Mouse (Mus musculus): ENCODE data around the gene Cry2. TPM values are rescaled to one million over a fixed set of nuclear protein-coding genes. Genes with fewer than 3 reads are reported as not detected.

Cry2 gene
- polyA plus RNA-seq, 1 experiment from 2014 or later: 21.0 TPM

DNA sequence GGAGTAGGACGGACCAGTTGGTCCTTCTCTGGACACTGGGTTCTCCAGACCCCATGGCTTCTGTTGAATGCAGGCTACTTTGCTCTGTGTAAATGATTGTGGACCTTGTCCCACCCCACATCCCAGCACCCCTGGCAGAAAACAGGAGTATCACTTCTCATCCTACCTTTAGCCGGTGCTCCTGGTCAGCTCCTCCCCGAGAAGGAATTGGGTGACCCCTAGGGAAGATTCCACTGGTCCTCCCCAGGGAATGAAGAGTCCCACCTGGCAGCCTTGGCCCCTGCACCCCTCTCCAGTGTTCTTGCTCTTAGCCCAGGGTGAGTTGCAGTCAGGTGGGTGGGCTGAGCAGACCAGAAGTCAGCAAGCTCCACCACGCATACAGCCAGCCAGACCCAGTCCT is 69.8 kb downstream of the Cry2 start:
- Histone ChIP-seq H3K27ac (no peak overlapping the region), H3K9me3 (no peaks in the 10 kb centered on the region), H3K36me3 (peaks cover 49% of the 10 kb centered on the region), H3K4me1 (peaks cover 20% of the 10 kb centered on the region), H3K4me3 (no peak overlapping the region), H3K27me3 (ENCODE audit: insufficient read depth, poor library complexity, severe bottlenecking) (peaks cover 34% of the 10 kb centered on the region)
- 86% methylated on average over 4 of the region's 4 CpGs for WGBS
- peak; percentile 63 for DNase-seq (ENCODE audit: low spot score)

DNA sequence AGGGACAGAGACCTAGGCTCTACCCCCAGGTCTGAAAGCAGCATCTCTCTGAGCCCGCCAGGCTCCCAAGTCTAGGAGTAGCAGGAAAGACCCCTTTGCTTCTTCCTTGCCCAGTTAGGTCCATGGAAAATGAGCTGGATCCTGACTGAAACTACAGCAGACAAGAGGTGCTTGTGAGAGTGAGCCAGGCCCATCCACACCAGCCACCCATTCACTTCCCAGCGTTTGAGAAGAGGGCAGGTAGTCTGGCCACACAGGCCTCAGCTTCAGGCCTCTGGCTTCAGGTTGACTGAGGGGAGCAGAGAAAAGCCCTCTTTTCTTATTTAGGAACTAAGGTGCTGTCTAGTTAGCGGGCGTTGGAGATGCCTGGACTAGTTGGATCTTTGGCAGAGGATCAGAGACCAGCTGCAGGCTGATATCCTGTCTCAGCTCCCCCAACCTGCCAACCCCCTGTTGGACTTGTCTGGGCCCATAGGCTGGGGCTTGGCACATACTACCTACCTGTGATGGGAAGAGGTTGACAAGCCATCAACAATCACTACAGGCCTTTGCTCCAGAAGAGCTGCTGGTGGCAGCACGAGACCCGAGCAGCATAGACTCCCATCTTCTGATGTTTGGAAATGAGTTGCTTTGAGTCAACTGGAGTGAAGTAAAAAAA is 71.1 kb downstream of the Cry2 start:
- peak; percentile 72 for DNase-seq (ENCODE audit: low spot score)
- WGBS: 90% methylated on average over 6 of the region's 6 CpGs
- Histone ChIP-seq H3K4me3 (no peak overlapping the region), H3K36me3 (peaks cover 63% of the 10 kb centered on the region), H3K9me3 (no peaks in the 10 kb centered on the region), H3K4me1 (peaks cover 19% of the 10 kb centered on the region), H3K27me3 (ENCODE audit: insufficient read depth, poor library complexity, severe bottlenecking) (peaks cover 20% of the 10 kb centered on the region), H3K27ac (no peak overlapping the region)

DNA sequence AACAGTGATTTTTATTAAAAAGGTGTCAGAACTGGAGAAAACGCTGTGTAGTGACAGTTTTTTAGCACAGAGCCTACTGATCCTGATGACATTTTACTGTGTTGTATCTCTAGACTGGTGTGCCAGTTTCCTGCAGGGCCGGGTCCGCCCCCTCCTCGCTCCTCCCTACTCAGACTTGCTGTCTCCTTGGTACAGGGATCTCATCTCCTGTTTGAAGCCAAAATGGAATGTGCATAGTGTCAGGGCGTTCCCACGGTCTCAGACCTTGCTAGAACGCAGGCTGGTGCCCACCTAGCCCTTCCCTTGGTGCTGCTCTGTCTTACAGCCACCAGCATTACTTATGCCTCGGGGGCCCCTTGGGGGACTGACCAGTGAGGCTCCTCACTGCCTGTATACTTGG is 72.0 kb downstream of the Cry2 start:
- peak; percentile 66 for DNase-seq (ENCODE audit: low spot score)
- Histone ChIP-seq H3K27ac (no peak overlapping the region), H3K4me1 (peaks cover 11% of the 10 kb centered on the region), H3K36me3 (peaks cover 72% of the 10 kb centered on the region), H3K4me3 (no peak overlapping the region), H3K27me3 (ENCODE audit: insufficient read depth, poor library complexity, severe bottlenecking) (peaks cover 12% of the 10 kb centered on the region), H3K9me3 (no peaks in the 10 kb centered on the region)
- 78% methylated on average over 8 of the region's 8 CpGs for WGBS

DNA sequence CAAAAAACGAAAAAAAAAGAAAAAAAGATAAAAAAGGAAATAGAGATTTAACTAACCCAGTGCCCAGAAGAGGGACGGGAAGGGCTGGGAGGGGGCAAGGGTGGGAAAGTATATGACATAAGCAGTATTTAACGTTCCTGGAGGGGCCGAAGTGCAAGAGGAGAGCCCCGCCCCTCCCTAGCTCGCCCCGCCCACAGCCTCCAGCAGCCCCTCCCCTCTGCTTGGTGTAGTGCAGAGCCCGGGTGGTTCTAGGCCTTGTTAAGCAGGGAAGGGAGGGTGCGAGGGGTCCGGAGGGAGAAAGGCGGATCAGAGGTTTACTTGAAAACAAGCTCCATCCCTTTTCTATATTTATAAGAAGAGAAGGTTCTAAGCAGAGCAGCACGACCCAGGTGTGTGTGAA is 73.0 kb downstream of the Cry2 start:
- 24% methylated on average over 12 of the region's 12 CpGs for WGBS
- Histone ChIP-seq H3K27me3 (ENCODE audit: insufficient read depth, poor library complexity, severe bottlenecking) (peaks cover 5% of the 10 kb centered on the region; the same call in 1 of the 2 replicates), H3K4me1 (peaks cover 11% of the 10 kb centered on the region), H3K4me3 (no peak overlapping the region), H3K27ac (no peak overlapping the region), H3K9me3 (no peaks in the 10 kb centered on the region), H3K36me3 (peaks cover 76% of the 10 kb centered on the region)
- DNase-seq (ENCODE audit: low spot score): peak; percentile 78

DNA sequence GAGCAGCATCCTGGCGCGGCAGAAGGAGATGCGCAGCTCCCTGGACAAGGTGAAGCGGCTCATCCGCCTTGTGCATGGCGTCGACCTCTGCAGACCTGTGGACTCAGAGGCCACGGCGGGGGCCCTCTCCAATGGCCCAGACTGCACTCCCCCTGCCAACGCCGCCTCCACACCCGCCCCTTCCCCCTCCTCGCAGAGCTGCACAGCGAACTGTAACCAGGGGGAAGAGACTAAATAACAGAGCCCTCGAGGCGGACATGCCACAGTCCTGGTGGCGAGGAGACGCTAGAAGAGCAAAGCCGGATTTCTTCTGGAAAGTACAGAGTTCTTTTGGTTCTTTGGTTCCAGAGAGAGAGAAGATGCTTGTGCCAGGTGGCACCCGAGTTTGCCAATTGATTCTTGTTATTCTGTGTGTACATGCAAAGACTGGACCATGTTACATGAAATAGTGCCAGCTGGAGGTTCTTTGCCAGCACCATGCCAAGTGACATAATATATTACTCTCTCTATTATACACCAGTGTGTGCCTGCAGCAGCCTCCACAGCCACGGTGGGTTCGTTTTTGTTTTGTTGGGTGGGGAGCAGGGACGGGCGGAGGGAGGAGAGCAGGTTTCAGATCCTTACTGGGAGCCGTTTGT is 73.5 kb downstream of the Cry2 start:
- H3K27me3 ChIP-seq (ENCODE audit: insufficient read depth, poor library complexity, severe bottlenecking): peaks cover 2% of the 10 kb centered on the region; the same call in 1 of the 2 replicates
- WGBS: 76% methylated on average over 25 of the region's 25 CpGs
- peaks cover 11% of the 10 kb centered on the region for H3K4me1 ChIP-seq
- no peak overlapping the region for H3K27ac ChIP-seq
- no peak overlapping the region for H3K4me3 ChIP-seq
- DNase-seq (ENCODE audit: low spot score): peak; percentile 58
- peaks cover 80% of the 10 kb centered on the region for H3K36me3 ChIP-seq
- no peaks in the 10 kb centered on the region for H3K9me3 ChIP-seq

GRCm38 (mm10) chr2:92359301-92359700 is 74.5 kb downstream of the Cry2 start:
- Histone ChIP-seq H3K4me3 (no peak overlapping the region), H3K27me3 (ENCODE audit: insufficient read depth, poor library complexity, severe bottlenecking) (no peaks in the 10 kb centered on the region), H3K27ac (no peak overlapping the region), H3K4me1 (peaks cover 12% of the 10 kb centered on the region), H3K36me3 (peaks cover 81% of the 10 kb centered on the region), H3K9me3 (no peaks in the 10 kb centered on the region)
- DNase-seq (ENCODE audit: low spot score): no peak
- 79% methylated on average over 2 of the region's 2 CpGs for WGBS

DNA sequence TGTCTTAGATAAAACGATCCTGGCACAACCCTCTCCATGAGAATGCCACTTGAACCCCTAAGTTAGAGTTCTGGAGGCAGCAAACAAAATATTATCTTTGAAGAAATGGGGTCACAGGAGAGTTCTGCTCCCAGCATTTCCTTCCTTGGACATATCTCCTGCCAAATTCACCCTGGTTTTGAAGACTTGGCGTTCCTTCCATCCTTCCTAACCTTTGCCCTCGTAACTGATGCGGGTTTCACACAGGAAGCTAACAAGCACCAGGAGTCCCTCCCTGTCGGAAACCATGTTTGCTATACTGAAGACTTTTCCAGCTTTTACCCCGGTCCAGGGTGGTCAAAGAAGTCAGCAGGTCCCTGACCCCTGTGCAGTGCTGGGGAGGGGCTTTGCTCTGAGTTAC is 79.6 kb downstream of the Cry2 start:
- peaks cover 73% of the 10 kb centered on the region for H3K36me3 ChIP-seq
- no peak for DNase-seq (ENCODE audit: low spot score)
- 73% methylated on average over 6 of the region's 6 CpGs for WGBS
- H3K27me3 ChIP-seq (ENCODE audit: insufficient read depth, poor library complexity, severe bottlenecking): no peaks in the 10 kb centered on the region
- H3K4me1 ChIP-seq: peaks cover 15% of the 10 kb centered on the region
- H3K9me3 ChIP-seq: no peaks in the 10 kb centered on the region
- H3K27ac ChIP-seq: no peak overlapping the region
- no peak overlapping the region for H3K4me3 ChIP-seq

Small RNAs within 50 kb of the gene (microRNA-seq; reads per million reads assigned to microRNA genes)
- not detected for gene Mir7000

Other genes with a start within 250 kb of the Cry2 start
- gene Pex16, start 59.4 kb downstream of the Cry2 start, polyA plus RNA-seq (2016; fragmentation: Nextera tagmentation; extraction: Ambion mirVana): 19.0 and 19.2 TPM in 2 replicates
- 1.6 and 7.0 TPM in 2 replicates for gene Large2, start 59.2 kb downstream of the Cry2 start, polyA plus RNA-seq (2016; fragmentation: Nextera tagmentation; extraction: Ambion mirVana)
- gene 1700029I15Rik, start 51.5 kb downstream of the Cry2 start, polyA plus RNA-seq (2016; fragmentation: Nextera tagmentation; extraction: Ambion mirVana): 0.89 and 2.7 TPM in 2 replicates
- 7.5 and 18.2 TPM in 2 replicates for gene Mapk8ip1, start 32.8 kb downstream of the Cry2 start, polyA plus RNA-seq (2016; fragmentation: Nextera tagmentation; extraction: Ambion mirVana)
- gene Slc35c1, start 26.5 kb upstream of the Cry2 start, polyA plus RNA-seq (2016; fragmentation: Nextera tagmentation; extraction: Ambion mirVana): 14.1 and 14.9 TPM in 2 replicates
- gene Chst1, start 165.7 kb upstream of the Cry2 start, polyA plus RNA-seq (2016; fragmentation: Nextera tagmentation; extraction: Ambion mirVana): 0.84 and 2.0 TPM in 2 replicates

Measured in heart, embryonic 10.5 days (tissue).